ENCODE assay signal across 26 mouse cellular contexts in the genomic region with DNA sequence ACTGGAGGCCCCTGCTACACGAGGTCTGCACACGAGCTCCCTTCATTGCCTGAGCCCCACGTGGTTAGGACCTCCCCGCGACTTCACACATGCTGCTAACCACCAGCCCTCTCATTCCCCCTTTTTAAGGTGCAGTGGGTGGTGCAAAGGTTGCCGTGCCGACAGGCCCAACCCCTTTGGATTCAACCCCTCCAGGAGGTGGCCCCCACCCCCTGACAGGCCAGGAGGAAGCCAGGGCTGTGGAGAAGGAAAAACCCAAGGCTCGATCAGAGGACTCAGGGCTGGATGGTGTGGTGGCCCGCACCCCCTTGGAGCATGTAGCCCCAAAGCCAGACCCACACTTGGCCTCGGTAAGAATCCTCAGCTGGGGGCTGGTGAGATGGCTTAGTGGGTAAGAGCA.
"Had no signal": no experiment of that assay in that cellular context is flagged by ENCODE, and none has a peak within 500 bp of the region (broad histone marks: within the 10 kb centered on the region; RNA-seq: fewer than 3 reads in every experiment).

No protein-coding gene starts in this region.

- DNase-seq: gastrocnemius, adult 2 months; gastrocnemius, postnatal 10 days; gastrocnemius, postnatal 36 days; heart, adult 18-20 months; heart, postnatal 14 days; heart, postnatal 36 days; kidney, adult 11 months; kidney, adult 2 months; kidney, adult 9 months; kidney, postnatal 14 days; kidney, postnatal 36 days; layer of hippocampus, adult 9-11 months; layer of hippocampus, postnatal 36 days; left cerebral cortex, postnatal 4 days had no signal

- H3K9me3 ChIP-seq: heart, embryonic 10.5 days; heart, embryonic 13.5 days; heart, embryonic 15.5 days; hindbrain, embryonic 13.5 days; hindbrain, embryonic 15.5 days; kidney, embryonic 15.5 days; limb, embryonic 13.5 days; limb, embryonic 15.5 days; liver, embryonic 12.5 days had no signal

- H3K9ac ChIP-seq: heart, embryonic 13.5 days; heart, embryonic 15.5 days; hindbrain, embryonic 13.5 days; hindbrain, embryonic 15.5 days; kidney, embryonic 15.5 days; limb, embryonic 13.5 days; limb, embryonic 15.5 days; liver, embryonic 12.5 days had no signal

- H3K27me3 ChIP-seq: heart, embryonic 13.5 days; heart, embryonic 15.5 days; hindbrain, embryonic 13.5 days; hindbrain, embryonic 15.5 days; kidney, embryonic 15.5 days; limb, embryonic 13.5 days; limb, embryonic 15.5 days; liver, embryonic 12.5 days had no signal

- H3K4me3 ChIP-seq: gastrocnemius, adult 2 months; heart, embryonic 10.5 days; heart, embryonic 13.5 days; heart, embryonic 15.5 days; hindbrain, embryonic 13.5 days; hindbrain, embryonic 15.5 days; kidney, embryonic 15.5 days; limb, embryonic 13.5 days; limb, embryonic 15.5 days; liver, embryonic 12.5 days had no signal

- H3K27ac ChIP-seq: gastrocnemius, adult 2 months; heart, embryonic 10.5 days; heart, embryonic 13.5 days; heart, embryonic 15.5 days; hindbrain, embryonic 13.5 days; hindbrain, embryonic 15.5 days; hindbrain, postnatal 0 days; kidney, embryonic 15.5 days; kidney, postnatal 0 days; limb, embryonic 13.5 days; limb, embryonic 15.5 days; liver, embryonic 12.5 days had no signal

- H3K4me2 ChIP-seq: heart, embryonic 13.5 days; heart, embryonic 15.5 days; hindbrain, embryonic 13.5 days; hindbrain, embryonic 15.5 days; kidney, embryonic 15.5 days; limb, embryonic 13.5 days; limb, embryonic 15.5 days; liver, embryonic 12.5 days had no signal

- ATAC-seq: hindbrain, postnatal 0 days; intestine, embryonic 16.5 days; liver, embryonic 12.5 days had no signal
